Mouse (Mus musculus) retina, adult 2 months (tissue): ENCODE measurements around the gene Abi3bp.

ENCODE experiments used
- DNase-seq: peaks from one replicate; pipeline ENCODE4 v3.0.0-alpha.2; 2012; ENCODE audit warnings: low read depth, low spot score

Gene Abi3bp

GRCm38 (mm10) chr16:56686747-56687146 is 209.1 kb downstream of the Abi3bp start:
- DNase-seq: no peak

DNA sequence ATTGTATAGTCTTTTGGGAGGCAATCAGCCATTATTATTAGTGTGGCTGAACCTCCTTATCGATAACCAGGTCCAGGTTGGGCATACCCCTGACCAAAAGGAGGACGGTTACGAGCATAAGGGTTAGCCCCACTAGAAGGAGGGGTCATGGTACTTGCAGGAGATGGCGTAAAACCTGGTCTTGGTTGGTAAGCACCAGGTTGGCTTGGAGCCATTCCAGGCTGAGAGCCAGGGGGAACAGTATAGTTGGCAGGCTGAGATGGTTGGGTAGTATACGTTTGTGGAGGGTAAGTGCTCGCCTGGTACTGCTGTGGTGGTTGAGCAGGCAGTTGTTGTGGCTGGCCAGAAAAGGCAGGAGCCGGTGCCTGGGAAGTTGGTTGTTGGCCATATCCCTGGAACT is 213.0 kb downstream of the Abi3bp start:
- DNase-seq: no peak

DNA sequence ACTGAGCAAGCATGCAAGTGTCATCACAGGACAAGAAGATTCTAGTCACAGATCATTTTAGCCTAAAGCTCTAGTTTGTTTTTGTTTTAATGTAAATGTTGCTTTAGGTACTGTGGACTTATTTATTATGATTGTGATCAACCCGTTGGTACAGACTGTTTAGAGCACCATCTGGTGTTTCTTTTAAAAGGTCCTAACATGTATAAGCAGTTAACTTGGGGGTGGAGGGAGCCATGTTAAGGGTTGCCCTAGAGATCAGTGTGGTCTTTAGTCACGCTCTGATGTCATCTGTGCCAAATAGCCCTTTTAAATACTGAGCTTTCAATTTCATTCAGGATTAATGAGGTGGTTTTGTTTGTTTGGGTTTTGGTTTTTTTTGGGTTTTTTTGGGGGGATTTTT is 218.8 kb downstream of the Abi3bp start:
- no peak for DNase-seq

- DNase-seq: no peak
Measured at GRCm38 (mm10) chr16:56700898-56701297, 223.2 kb downstream of the Abi3bp start.

GRCm38 (mm10) chr16:56705731-56706130 is 228.1 kb downstream of the Abi3bp start:
- no peak for DNase-seq

- no peak for DNase-seq
Measured at GRCm38 (mm10) chr16:56710071-56710470, 232.4 kb downstream of the Abi3bp start.

DNA sequence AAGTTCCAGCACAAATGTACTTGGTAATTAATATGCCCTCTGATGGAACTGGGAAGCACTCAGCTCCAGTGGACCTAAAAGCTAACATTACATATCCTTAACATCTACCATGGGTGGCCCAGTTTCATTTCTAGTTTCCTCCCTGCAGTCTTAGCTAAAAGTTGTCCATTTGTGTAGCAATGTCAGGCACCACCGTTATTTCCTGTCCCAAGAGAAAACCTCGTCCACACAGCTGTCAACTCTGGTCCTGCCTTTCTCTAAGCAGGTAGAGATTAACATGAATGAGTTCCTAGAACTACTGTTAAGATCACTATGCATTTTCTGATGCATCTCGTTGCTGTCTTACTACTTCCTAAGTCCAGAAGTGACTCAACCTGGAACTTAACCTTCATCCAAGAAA is 237.9 kb downstream of the Abi3bp start:
- no peak for DNase-seq

- DNase-seq: no peak
Measured at GRCm38 (mm10) chr16:56716557-56717179, 239.0 kb downstream of the Abi3bp start.

GRCm38 (mm10) chr16:56717224-56718200 is 239.8 kb downstream of the Abi3bp start, which contains the start of gene Tfg:
Tfg (minus strand) TSS chr16:56717450.
- DNase-seq: peak; percentile 98

GRCm38 (mm10) chr16:56719031-56719430 is 241.4 kb downstream of the Abi3bp start:
- no peak for DNase-seq

DNA sequence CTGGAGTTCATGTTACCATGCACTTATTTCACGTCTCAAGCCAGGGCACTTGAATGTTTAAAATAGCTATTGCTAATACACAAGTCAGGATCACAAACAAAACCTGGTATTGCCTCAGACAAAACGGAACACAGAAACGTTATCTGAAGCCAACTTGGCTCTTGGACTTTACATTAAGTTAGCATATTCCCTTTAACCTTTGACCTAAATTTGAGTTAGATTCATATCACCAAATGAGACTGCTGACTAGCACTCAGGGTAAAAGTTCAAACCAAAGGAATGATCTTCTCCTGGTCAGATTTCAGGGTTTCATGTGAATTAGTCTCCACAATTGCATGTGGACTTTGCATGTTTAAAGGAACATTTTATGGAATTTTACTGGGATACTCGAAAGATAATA is 244.7 kb downstream of the Abi3bp start:
- DNase-seq: no peak

DNA sequence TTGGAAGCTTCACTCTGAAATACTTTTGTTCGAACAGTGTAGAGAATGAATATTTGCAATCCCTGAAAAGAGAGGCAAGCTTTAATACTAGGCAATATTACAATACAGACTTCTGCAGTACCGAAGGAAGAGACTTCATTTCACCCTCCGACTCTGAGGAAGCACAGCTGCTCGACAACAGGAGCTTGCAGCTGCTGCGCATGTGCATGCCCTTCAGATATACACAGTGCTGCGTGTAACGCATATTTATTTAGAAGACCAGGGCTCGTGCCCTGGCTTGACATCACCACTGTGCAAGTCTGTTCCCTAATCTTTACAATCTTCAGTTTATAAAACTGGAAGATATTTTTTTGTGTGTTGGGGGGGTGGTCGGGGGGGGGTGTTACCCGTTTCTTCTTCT is 247.2 kb downstream of the Abi3bp start:
- DNase-seq: no peak

DNA sequence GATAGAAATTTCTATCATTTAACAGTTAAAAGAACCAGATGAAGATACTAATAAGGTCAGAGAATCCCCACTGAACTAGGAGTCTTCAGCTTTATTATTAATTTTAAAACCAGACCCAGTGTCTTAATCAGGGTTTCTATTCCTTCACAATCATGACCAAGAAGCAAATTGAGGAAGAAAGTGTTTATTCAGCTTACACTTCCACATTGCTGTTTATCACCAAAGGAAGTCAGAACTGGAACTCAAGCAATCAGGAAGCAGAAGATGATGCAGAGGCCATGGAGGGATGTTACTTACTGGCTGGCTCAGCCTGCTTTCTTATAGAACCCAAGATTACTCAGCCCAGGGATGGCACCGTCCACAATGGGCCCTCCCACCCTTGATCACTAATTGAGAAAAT is 251.4 kb downstream of the Abi3bp start:
- no peak for DNase-seq
